Comparison of ENCODE assay signal across 9 mouse cellular contexts in genomic region chr7:137060488-137060887, GRCm38 (mm10).
DNase-seq lines count a peak whose midpoint lies in the region; TF ChIP-seq lines count a peak whose summit lies in the region.
"Had no signal": no experiment of that assay in that cellular context is flagged by ENCODE, and none has a peak within 500 bp of the region (broad histone marks: within the 10 kb centered on the region; RNA-seq: fewer than 3 reads in every experiment).

No protein-coding gene starts in this region.

- peak; percentile 59 for TF ChIP-seq CTCF in layer of hippocampus, adult 2 months (conservative IDR thresholded peaks at IDR 0.05)

- H3K27ac ChIP-seq in layer of hippocampus, adult 2 months: no peak overlapping the region

- H3K4me3 ChIP-seq in layer of hippocampus, adult 2 months: no peak overlapping the region

- peak; percentile 35 for DNase-seq in embryo, embryonic 10.5 days (ENCODE audit: low spot score)
- DNase-seq in embryo, embryonic 10 days (ENCODE audit: low spot score): no peak
- no peak for DNase-seq in layer of hippocampus, adult 2 months (ENCODE audit: low spot score in 2 of 2)
- no peak for DNase-seq in layer of hippocampus, adult 9-10 months (ENCODE audit: low spot score)
- DNase-seq in 3T3-L1 (ENCODE audit: low read depth, low spot score): peak; percentile 25
- DNase-seq in WW6 (ENCODE audit: low read depth, low spot score): peak; percentile 5
- DNase-seq in Muller cell, postnatal 12 days (ENCODE audit: inconsistent ontology term): no peak
- DNase-seq in kidney, adult 11 months: no peak
- DNase-seq: gastrocnemius, postnatal 25 days had no signal

Comparison
In these comparisons a context has a peak if more than half of its experiments do, and no peak if none do; other contexts are left out.
1. DNase-seq: peak in embryo, embryonic 10.5 days (single experiment), 3T3-L1 (single experiment) and WW6 (single experiment); none in embryo, embryonic 10 days (single experiment), layer of hippocampus, adult 2 months (0 of 2), layer of hippocampus, adult 9-10 months (single experiment), Muller cell, postnatal 12 days (single experiment) and kidney, adult 11 months (single experiment).